Mouse (Mus musculus): ENCODE results near the gene Klra8.
"Not testable (repeated sequence)": the region's sequence is repeated elsewhere in the genome, so short reads cannot be mapped to it uniquely, and the experiment has no call there.

The Klra8 gene

DNA sequence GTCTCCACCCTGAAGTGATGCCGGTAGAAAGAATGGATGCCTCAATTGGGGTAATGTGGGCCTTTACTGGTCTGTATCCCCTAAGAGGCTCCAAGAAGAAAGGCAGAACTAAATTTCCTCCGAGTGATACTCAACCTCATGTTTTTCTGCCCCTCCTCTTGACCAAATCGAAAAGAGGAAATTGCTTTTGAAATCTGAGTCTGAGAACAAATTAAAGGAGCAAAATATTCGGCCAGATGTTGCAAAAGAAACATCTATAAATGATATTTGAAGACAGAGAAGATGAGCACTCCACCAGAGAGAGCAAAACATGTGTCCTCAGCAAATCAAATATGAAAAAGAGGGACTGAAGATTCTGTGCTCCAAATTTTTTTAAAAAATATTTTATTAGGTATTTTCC, at the start of gene Klra8:
Klra8 (minus strand) TSS at position 101 of the 400 bp plus-strand sequence.
- not testable (repeated sequence) for DNase-seq (ENCODE audit: low read depth, low spot score)

DNA sequence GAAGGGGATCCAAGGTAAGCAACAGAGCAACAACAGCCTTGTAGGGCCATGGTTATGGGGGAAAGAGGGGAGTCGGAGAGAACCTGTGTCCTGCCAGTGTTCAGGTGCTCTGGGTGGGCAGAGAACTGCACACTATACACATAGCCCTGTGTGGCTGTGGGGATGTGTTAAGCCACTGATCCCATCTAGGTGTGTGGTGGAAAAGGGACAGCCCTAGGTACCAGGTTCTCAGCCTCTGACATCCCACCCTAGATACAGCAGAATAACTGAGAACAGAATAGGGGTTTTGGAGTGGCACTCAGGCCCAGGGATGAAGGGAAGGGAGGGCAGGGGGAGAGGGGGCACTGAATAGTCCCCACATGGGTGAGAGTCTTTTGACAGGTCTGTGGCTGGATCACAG, 19.2 kb downstream of the Klra8 start:
- DNase-seq (ENCODE audit: low read depth, low spot score): no peak

DNA sequence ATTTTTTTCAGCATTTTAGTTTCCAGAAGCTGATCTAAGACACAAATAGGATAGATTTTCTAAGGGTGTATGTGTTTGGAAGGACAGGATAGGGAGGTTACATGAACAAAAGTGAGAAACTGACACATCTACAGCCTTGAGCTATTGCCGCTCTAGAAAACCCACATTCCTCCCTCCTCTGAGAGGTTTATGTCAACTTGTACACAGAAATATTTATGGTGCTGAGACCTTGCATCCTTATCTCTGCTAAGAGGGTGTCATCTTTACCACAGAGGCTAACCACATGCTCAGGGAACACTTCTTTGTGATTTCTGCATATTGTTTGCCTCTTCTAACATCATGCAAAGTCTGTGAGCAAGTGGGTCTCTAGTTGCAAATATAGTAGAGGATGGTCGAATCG, 27.0 kb downstream of the Klra8 start:
- not testable (repeated sequence) for DNase-seq (ENCODE audit: low read depth, low spot score)

DNA sequence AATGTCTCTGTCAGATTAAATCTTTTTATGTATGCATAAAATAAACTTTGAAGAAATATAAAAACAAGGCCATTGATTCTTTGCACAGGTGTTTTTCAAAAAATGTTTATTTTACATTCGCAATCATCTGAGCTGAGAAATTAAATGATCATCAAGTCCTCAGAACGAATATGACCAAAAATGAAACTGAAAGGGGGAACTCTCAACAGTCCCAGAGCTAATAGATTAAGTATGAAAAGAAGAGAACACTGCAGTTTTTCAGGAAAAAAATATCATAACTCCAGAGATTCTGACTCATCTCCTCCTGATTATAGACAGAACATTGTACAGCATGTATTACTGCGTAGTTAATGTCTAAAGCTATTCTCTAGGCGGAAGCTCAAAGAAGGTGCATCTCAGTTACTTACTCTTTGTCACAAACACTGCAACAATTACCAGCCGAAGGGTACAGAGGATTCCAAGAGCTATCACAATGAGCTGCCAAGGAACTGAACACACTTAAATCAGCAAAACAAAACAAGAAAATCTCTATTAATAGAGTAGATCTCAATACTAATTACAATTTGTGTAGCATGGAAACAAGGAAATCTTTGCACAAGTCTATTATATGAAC, 37.3 kb downstream of the Klra8 start:
- DNase-seq (ENCODE audit: low read depth, low spot score): no peak

DNA sequence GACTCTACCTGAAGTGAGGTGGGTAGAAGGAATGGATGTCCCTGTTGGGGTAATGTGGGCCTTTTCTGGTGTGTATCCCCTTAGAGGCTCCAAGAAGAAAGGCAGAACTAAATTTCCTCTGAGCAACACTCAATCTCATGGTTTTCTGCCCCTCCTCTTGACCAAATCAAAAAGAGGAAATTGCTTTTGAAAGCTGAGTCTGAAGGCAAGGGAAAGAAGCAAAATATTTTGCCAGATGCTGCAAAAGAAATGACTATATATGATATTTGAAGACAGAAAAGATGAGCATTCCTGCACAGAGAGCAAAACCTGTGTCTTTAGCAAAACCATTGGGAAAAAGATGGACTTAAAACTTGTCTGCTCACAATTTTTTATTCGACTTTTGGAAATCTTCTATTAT, 62.5 kb downstream of the Klra8 start, which contains the start of gene Klra4:
Klra4 (minus strand) TSS at position 101 of the 400 bp plus-strand sequence.
- DNase-seq (ENCODE audit: low read depth, low spot score): not testable (repeated sequence)

Data from ZHBTc4 (cell line).